Mouse (Mus musculus): ENCODE data around the gene Nxph1.

The Nxph1 gene

DNA sequence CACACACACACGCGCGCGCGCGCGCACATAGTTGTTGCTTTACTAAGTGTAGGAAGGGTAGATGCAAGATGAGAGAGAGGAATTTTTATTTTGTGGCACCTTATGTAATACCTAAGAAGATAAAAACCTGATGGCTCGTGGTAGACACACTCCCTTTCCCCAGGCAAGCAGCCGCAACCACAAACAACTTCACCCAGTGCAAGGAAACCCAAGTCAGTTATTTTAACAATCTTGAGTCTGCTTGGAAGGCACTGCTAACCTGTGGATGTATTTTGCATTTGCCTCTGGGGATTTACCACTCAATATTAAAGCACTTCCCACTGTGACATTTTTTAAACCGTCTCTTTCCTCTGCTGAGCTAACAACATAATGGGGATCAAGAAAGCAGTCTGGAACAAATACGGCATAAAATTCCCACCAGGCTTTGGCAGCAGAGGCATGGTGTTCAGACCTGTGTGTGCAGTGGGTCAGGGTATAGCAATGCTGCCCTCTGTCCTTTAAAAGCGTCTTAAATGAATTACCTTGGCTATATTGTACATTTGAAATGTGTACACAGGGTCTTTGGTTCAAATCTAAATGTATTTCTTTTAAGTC is 176.2 kb downstream of the Nxph1 start:
- no peak for DNase-seq (ENCODE audit: low spot score in 2 of 2)

GRCm38 (mm10) chr6:9133589-9134279 is 185.5 kb downstream of the Nxph1 start:
- DNase-seq (ENCODE audit: low spot score in 2 of 2) = no peak

DNA sequence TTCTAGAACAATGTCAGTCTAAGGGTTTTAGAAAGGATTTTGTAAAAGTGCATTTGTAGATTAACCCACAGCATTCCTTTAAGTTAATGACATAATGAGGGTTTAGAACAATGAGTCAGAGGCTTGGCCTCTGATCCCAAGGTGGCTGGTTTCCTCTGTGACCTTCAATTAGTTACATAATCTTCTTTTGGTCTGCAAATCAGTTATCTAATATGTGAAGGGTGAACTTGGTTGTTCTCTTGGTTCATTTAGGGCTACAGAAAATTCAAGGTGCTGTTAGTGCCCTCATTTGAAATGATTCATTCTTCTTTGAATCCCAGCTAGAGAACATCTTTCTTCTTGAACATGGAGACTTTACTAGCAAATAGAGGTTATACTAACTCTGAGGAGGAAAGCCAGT is 199.7 kb downstream of the Nxph1 start:
- no peak for DNase-seq (ENCODE audit: low spot score in 2 of 2)

DNA sequence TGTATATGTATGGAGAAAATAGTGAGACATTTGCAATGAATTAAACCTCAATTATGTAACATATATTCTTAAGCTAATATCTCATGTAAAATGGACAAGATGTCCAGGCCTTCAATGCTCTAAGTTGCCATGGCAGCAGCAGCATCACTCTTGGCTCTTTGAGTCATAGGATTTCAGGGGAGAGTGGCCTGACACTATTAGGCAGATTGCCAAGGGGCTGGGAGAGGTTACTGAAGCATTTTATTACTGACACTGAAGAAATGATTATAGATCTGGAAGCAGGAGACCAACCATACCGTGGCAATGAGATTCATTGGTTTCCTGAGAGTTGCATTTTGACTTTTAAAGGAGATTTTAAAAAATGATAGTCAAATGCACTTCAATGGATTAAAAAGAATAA is 201.6 kb downstream of the Nxph1 start:
- DNase-seq (ENCODE audit: low spot score in 2 of 2) = no peak

DNA sequence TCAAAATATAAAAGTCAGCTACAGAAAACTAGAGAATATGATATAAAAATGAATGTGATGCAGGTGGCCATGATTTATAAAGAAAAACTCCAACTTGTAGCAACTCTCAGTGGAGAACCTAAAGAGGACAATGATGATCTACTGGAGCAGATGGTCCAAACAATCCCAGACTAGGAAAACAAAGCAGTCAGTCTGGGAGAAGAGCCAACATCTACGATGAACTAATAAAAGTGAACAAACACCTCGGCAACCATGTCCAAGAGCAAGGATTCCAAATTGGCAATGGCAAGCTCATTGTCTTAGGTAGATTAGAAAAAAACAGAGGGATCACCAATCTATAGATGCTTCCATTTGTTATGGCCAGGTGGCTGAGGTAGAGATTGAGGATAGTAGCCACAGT is 211.0 kb downstream of the Nxph1 start:
- DNase-seq (ENCODE audit: low spot score in 2 of 2) = no peak

- DNase-seq (ENCODE audit: low spot score in 2 of 2) = no peak
Observed at GRCm38 (mm10) chr6:9182477-9182876, 234.2 kb downstream of the Nxph1 start.

DNA sequence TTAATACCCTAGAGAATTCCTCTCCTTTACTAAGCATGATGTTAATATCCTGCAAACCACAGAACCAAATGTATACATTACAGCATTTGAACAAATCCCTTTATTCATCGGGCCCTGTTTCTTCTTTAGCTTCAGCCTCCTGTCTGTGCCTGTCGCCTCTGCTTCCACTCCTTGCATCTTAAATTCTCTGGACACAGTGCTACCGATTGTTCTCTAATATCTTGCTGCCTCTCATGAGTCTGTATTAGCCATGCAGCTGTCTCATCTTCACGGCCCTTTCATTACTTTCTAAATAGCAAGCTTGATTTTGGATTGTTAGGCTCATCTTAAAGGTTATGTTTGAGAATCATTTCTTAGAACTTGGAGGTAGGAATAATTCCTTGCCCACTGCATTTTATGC is 262.5 kb downstream of the Nxph1 start:
- no peak for DNase-seq (ENCODE audit: low spot score in 2 of 2)

DNA sequence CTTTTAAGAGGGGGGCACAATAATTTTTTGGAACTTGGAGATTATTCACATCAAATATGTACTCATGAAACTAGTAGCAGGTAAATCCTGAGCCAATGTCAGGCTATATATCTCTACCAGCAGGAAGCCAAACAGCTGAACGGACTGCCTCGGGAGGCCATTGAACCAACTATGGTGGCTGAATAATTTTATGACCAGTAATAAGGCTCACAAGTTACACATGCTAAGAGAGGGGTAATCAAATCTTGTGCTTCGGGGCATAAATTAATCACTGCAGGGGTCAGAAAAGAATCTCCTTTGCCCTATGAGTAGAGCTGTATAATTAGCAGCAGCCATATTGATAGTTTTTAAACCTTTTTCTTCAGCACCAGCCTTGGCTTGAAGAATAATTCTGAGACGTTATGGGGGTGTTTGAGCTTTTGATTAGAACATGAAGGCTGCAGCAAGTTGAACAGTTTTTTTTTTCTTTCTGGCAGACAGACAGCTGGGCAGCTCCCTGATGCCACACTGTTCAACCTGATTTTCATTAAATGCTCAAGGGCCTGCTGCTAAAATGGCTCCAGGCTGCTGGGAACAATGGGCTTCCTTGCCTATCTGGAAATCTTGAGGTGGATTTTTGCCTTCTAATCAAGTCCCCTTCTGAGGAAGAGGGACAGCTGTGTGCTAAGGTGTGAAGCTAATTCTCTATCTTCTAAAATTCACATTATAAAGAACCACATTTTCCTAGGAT is 272.7 kb downstream of the Nxph1 start:
- no peak for DNase-seq (ENCODE audit: low spot score in 2 of 2)

GRCm38 (mm10) chr6:9234802-9235201 is 286.6 kb downstream of the Nxph1 start:
- no peak for DNase-seq (ENCODE audit: low spot score in 2 of 2)

DNA sequence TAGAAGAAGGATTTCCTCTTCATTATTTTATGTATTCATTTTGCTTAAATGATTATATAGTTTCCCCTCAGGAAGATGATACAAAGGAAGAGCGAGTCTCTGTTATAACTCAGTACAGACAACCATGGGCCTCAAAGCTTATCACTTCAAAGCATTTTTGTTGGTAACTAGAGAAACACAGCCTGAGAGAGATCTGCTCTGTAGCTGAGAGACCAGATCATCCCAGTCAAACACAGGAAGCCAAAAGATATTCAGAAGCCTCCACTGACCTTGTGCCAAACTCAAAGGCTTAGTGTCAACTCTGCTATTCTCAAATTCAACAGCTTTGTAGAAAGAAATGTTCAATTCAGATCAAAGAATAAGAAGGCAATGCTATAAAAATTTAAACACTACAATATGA is 319.8 kb downstream of the Nxph1 start:
- DNase-seq (ENCODE audit: low spot score in 2 of 2) = no peak

All from spleen, postnatal 10 days (tissue).